Mouse (Mus musculus) hindbrain, embryonic 11.5 days (tissue): ENCODE results near the gene Rin2. TPM values are rescaled to one million over a fixed set of nuclear protein-coding genes. Genes with fewer than 3 reads are reported as not detected.

ENCODE experiments used
- ATAC-seq: fragments of 200-750 bp; cut with Nextera tagmentation; 2 replicates; pipeline ENCODE4 v1.8.0; 2017; ENCODE audit warnings: mild to moderate bottlenecking, moderate TSS enrichment, moderate library complexity; ENCODE audit not compliant: low FRiP score
- DNase-seq: peaks from one replicate; pipeline ENCODE4 v3.0.0-alpha.2; 2015; ENCODE audit warnings: low spot score
- H3K27ac ChIP-seq: fragments of 300-500 bp; sonication (generic); 2 replicates; pipeline ENCODE4 v1.5.1; 2014; ENCODE audit warnings: mild to moderate bottlenecking, low read depth, low read length
- H3K27me3 ChIP-seq: fragments of 300-500 bp; sonication (generic); 2 replicates; pipeline ENCODE4 v1.6.1; 2014; ENCODE audit warnings: mild to moderate bottlenecking, low read length, moderate library complexity, mixed read lengths; ENCODE audit not compliant: control insufficient read depth, insufficient read depth
- H3K36me3 ChIP-seq: fragments of 300-500 bp; sonication (generic); 2 replicates; pipeline ENCODE4 v1.6.1; 2014; ENCODE audit warnings: mild to moderate bottlenecking, low read length, moderate library complexity, mixed read lengths; ENCODE audit not compliant: control insufficient read depth, insufficient read depth
- H3K4me1 ChIP-seq: fragments of 300-500 bp; sonication (generic); replicated peaks from 2 replicates; pipeline ENCODE4 v1.6.1; 2014; ENCODE audit warnings: low read length, mixed read lengths; ENCODE audit not compliant: control insufficient read depth, insufficient read depth
- H3K4me2 ChIP-seq: fragments of 300-500 bp; sonication (generic); replicated peaks from 2 replicates; pipeline ENCODE4 v1.6.1; 2014; ENCODE audit warnings: mild to moderate bottlenecking, low read depth, low read length
- H3K4me3 ChIP-seq: fragments of 300-500 bp; sonication (generic); 2 replicates; pipeline ENCODE4 v1.5.1; 2014; ENCODE audit warnings: low read depth, low read length
- H3K9ac ChIP-seq: fragments of 300-500 bp; sonication (generic); 2 replicates; pipeline ENCODE4 v1.6.1; 2014; ENCODE audit warnings: low read depth, low read length
- H3K9me3 ChIP-seq: fragments of 300-500 bp; sonication (generic); 2 replicates; pipeline ENCODE4 v1.6.1; 2016; ENCODE audit warnings: low read length; ENCODE audit not compliant: control insufficient read depth
- WGBS: fragments of 180-500 bp; shearing (Covaris S2); extraction: QIAGEN DNeasy Blood & Tissue Kit; methylation state at CpG from one replicate; pipeline ENCODE4 v1.1.7; 2014; 5-methylcytosine and 5-hydroxymethylcytosine counted together
- polyA plus RNA-seq: library from polyadenylated mRNA; unstranded; fragments of >200 nt; fragmentation: Nextera tagmentation; extraction: Ambion mirVana; gene quantifications from 2 replicates; pipeline ENCODE4 v1.2.1, GENCODE M21; 2014

Gene Rin2
- polyA plus RNA-seq, 1 experiment from 2014 or later = 19.1 TPM

- ATAC-seq = no peak
- H3K9me3 ChIP-seq = no peaks in the 10 kb centered on the region
These were observed 13.8 kb upstream of the Rin2 start for GRCm38 (mm10) chr2:145661242-145661641.

GRCm38 (mm10) chr2:145663899-145664298 is 11.1 kb upstream of the Rin2 start:
- H3K9me3 ChIP-seq = no peaks in the 10 kb centered on the region
- no peaks in the 10 kb centered on the region for H3K36me3 ChIP-seq
- no peak overlapping the region for H3K27ac ChIP-seq
- H3K27me3 ChIP-seq = no peaks in the 10 kb centered on the region
- WGBS = 83% methylated on average over 7 of the region's 7 CpGs
- ATAC-seq = no peak
- no peak overlapping the region for H3K4me2 ChIP-seq
- H3K9ac ChIP-seq = no peak overlapping the region
- H3K4me3 ChIP-seq = no peak overlapping the region
- H3K4me1 ChIP-seq = no peaks in the 10 kb centered on the region
- no peak for DNase-seq

More at GRCm38 (mm10) chr2:145661242-145661641, 13.8 kb upstream of the Rin2 start:
- no peak for DNase-seq
- Histone ChIP-seq H3K9ac (no peak overlapping the region), H3K27me3 (no peaks in the 10 kb centered on the region), H3K27ac (no peak overlapping the region), H3K4me3 (no peak overlapping the region), H3K4me1 (no peaks in the 10 kb centered on the region), H3K36me3 (no peaks in the 10 kb centered on the region), H3K4me2 (no peak overlapping the region)
- 82% methylated on average over 5 of the region's 7 CpGs for WGBS

- Histone ChIP-seq H3K4me1 (no peaks in the 10 kb centered on the region), H3K9me3 (no peaks in the 10 kb centered on the region), H3K9ac (no peak overlapping the region), H3K4me2 (no peak overlapping the region), H3K27me3 (no peaks in the 10 kb centered on the region), H3K27ac (no peak overlapping the region), H3K4me3 (no peak overlapping the region), H3K36me3 (no peaks in the 10 kb centered on the region)
- DNase-seq (no peak), ATAC-seq (no peak)
- WGBS = 89% methylated on average over 2 of the region's 2 CpGs
These were observed 10.7 kb upstream of the Rin2 start for GRCm38 (mm10) chr2:145664311-145664710.

GRCm38 (mm10) chr2:145668135-145668534 is 6.9 kb upstream of the Rin2 start:
- Histone ChIP-seq H3K4me1 (no peaks in the 10 kb centered on the region), H3K9me3 (no peaks in the 10 kb centered on the region), H3K9ac (no peak overlapping the region), H3K4me3 (no peak overlapping the region), H3K4me2 (no peak overlapping the region), H3K36me3 (no peaks in the 10 kb centered on the region), H3K27ac (no peak overlapping the region), H3K27me3 (no peaks in the 10 kb centered on the region)
- 77% methylated on average over 4 of the region's 4 CpGs for WGBS
- no peak for ATAC-seq
- DNase-seq = no peak

- no peak overlapping the region for H3K27ac ChIP-seq
- H3K27me3 ChIP-seq = no peaks in the 10 kb centered on the region
- H3K4me3 ChIP-seq = no peak overlapping the region
- no peak overlapping the region for H3K9ac ChIP-seq
- ATAC-seq = no peak
- no peaks in the 10 kb centered on the region for H3K36me3 ChIP-seq
- 83% methylated on average over 4 of the region's 4 CpGs for WGBS
- H3K9me3 ChIP-seq = no peaks in the 10 kb centered on the region
- no peak overlapping the region for H3K4me2 ChIP-seq
- H3K4me1 ChIP-seq = no peaks in the 10 kb centered on the region
- DNase-seq = no peak
These were observed 4.9 kb upstream of the Rin2 start for GRCm38 (mm10) chr2:145670131-145670530.

GRCm38 (mm10) chr2:145674496-145675141 is 396 bp upstream of the Rin2 start:
- H3K36me3 ChIP-seq = no peaks in the 10 kb centered on the region
- peak overlapping the region; percentile 55 for H3K4me3 ChIP-seq
- peak overlapping the region; percentile 72 for H3K9ac ChIP-seq
- peak; percentile 38 for DNase-seq
- H3K9me3 ChIP-seq = no peaks in the 10 kb centered on the region
- peak; percentile 61 for ATAC-seq
- no peak overlapping the region for H3K27ac ChIP-seq
- 8% methylated on average over 19 of the region's 23 CpGs for WGBS
- no peaks in the 10 kb centered on the region for H3K4me1 ChIP-seq
- no peaks in the 10 kb centered on the region for H3K27me3 ChIP-seq
- peak overlapping the region; percentile 90 for H3K4me2 ChIP-seq

- Histone ChIP-seq H3K36me3 (no peaks in the 10 kb centered on the region), H3K27me3 (no peaks in the 10 kb centered on the region), H3K9me3 (no peaks in the 10 kb centered on the region), H3K4me3 (peak overlapping the region; percentile 55), H3K4me2 (peak overlapping the region; percentile 90), H3K4me1 (no peaks in the 10 kb centered on the region), H3K9ac (peak overlapping the region; percentile 72), H3K27ac (no peak overlapping the region)
- ATAC-seq = peak; percentile 63
- DNase-seq = peak; percentile 34
- 5% methylated on average over 27 of the region's 27 CpGs for WGBS
These were observed 935 bp downstream of the Rin2 start for GRCm38 (mm10) chr2:145675756-145676543.

GRCm38 (mm10) chr2:145676544-145676925 is 1.5 kb downstream of the Rin2 start:
- Histone ChIP-seq H3K36me3 (no peaks in the 10 kb centered on the region), H3K27me3 (no peaks in the 10 kb centered on the region), H3K4me3 (no peak overlapping the region), H3K9me3 (no peaks in the 10 kb centered on the region), H3K9ac (no peak overlapping the region), H3K27ac (no peak overlapping the region), H3K4me1 (no peaks in the 10 kb centered on the region), H3K4me2 (no peak overlapping the region)
- no peak for ATAC-seq
- DNase-seq = no peak
- WGBS = 68% methylated on average over 3 of the region's 3 CpGs

- H3K4me2 ChIP-seq = no peak overlapping the region
- H3K9ac ChIP-seq = no peak overlapping the region
- 67% methylated on average over 2 of the region's 2 CpGs for WGBS
- no peak for DNase-seq
- H3K4me3 ChIP-seq = no peak overlapping the region
- no peak overlapping the region for H3K27ac ChIP-seq
- H3K9me3 ChIP-seq = no peaks in the 10 kb centered on the region
- H3K4me1 ChIP-seq = no peaks in the 10 kb centered on the region
- no peaks in the 10 kb centered on the region for H3K36me3 ChIP-seq
- no peak for ATAC-seq
- no peaks in the 10 kb centered on the region for H3K27me3 ChIP-seq
These were observed 1.9 kb downstream of the Rin2 start for GRCm38 (mm10) chr2:145676936-145677335.
